ENCODE assay signal across 16 mouse cellular contexts in the genomic region with DNA sequence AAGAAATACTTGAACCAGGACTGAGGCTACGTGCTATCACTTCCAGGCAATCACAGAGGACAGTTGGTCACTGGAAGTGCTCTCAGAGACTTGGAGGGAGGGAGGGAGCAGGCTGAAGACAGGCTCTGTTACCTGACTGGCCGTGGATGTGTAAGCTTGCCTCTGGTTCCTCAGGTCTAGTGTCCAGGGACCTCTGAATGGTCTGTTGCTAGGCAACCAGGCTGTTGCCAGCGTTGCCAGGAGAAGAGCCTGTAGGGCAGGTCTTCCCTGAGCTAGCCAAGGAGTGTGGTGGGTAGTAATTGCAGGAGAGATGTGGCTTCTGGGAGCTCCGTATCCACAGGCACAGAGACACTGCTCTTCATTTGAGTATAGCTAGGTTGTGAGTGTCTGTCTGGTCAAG.
DNase-seq lines count a peak whose midpoint lies in the region; ATAC-seq lines count a peak whose summit lies in the region.
"Had no signal": no experiment of that assay in that cellular context is flagged by ENCODE, and none has a peak within 500 bp of the region (broad histone marks: within the 10 kb centered on the region; RNA-seq: fewer than 3 reads in every experiment).

No protein-coding gene starts in this region.

- no peak overlapping the region for H3K4me2 ChIP-seq in forebrain, embryonic 13.5 days
- H3K4me2 ChIP-seq: limb, embryonic 13.5 days had no signal

- WGBS in forebrain, embryonic 13.5 days: 33% methylated on average over 4 of the region's 4 CpGs

- 0 out of 2 replicates have a peak, but pooled peaks have one; percentile 25 for ATAC-seq in forebrain, embryonic 13.5 days
- ATAC-seq in megakaryocyte-erythroid progenitor cell, adult 5-6 weeks (replicated peaks; ENCODE audit: low FRiP score, low TSS enrichment, poor library complexity, severe bottlenecking): no peak
- ATAC-seq: liver, postnatal 0 days had no signal

- H3K36me3 ChIP-seq in forebrain, embryonic 13.5 days (ENCODE audit: poor library complexity, severe bottlenecking): no peaks in the 10 kb centered on the region
- H3K36me3 ChIP-seq: heart, embryonic 10.5 days; limb, embryonic 13.5 days had no signal

- no peak overlapping the region for H3K9ac ChIP-seq in forebrain, embryonic 13.5 days
- H3K9ac ChIP-seq: limb, embryonic 13.5 days; liver, postnatal 0 days had no signal

- no peak overlapping the region for H3K4me3 ChIP-seq in forebrain, embryonic 13.5 days
- H3K4me3 ChIP-seq: heart, embryonic 10.5 days; limb, embryonic 13.5 days had no signal

- peaks cover 14% of the 10 kb centered on the region for H3K4me1 ChIP-seq in forebrain, embryonic 13.5 days

- no peaks in the 10 kb centered on the region for H3K9me3 ChIP-seq in forebrain, embryonic 13.5 days (replicated peaks)
- H3K9me3 ChIP-seq: heart, embryonic 10.5 days; limb, embryonic 13.5 days had no signal

- intact Hi-C loops in left cerebral cortex, postnatal 4 days (cut with DNase I): no loop called here

- DNase-seq in left cerebral cortex, postnatal 4 days: peak; percentile 25
- no peak for DNase-seq in left cerebral cortex, adult 9 months (ENCODE audit: low spot score in 2 of 2)
- peak; percentile 22 for DNase-seq in mesoderm, embryonic 11.5 days (ENCODE audit: low read depth, low spot score)
- DNase-seq in retina, embryonic 14.5 days (ENCODE audit: low spot score): peak; percentile 54
- no peak for DNase-seq in heart, adult 11 months
- no peak for DNase-seq in lung, postnatal 10 days
- DNase-seq: adrenal gland, postnatal 36 days; heart, postnatal 4 days; kidney, adult 8-10 months; liver, postnatal 0 days; right cerebral cortex, postnatal 25 days; thymus, adult 2 months had no signal

- H3K27ac ChIP-seq in forebrain, embryonic 13.5 days: no peak overlapping the region
- H3K27ac ChIP-seq: heart, embryonic 10.5 days; limb, embryonic 13.5 days had no signal

- peaks cover 5% of the 10 kb centered on the region; the same call in 1 of the 2 replicates for H3K27me3 ChIP-seq in forebrain, embryonic 13.5 days

Comparison
In these comparisons a context has a peak if more than half of its experiments do, and no peak if none do; other contexts are left out.
1. DNase-seq: peak in left cerebral cortex, postnatal 4 days (single experiment), mesoderm, embryonic 11.5 days (single experiment) and retina, embryonic 14.5 days (single experiment); none in left cerebral cortex, adult 9 months (0 of 2), heart, adult 11 months (single experiment) and lung, postnatal 10 days (single experiment).